Mouse (Mus musculus) erythroid progenitor cell, adult 5-6 weeks (primary cell): ENCODE measurements around the gene Tdrd6. TPM values are rescaled to one million over a fixed set of nuclear protein-coding genes. Genes with fewer than 3 reads are reported as not detected.

ENCODE experiments used
- ATAC-seq: replicated peaks from 2 replicates; pipeline ENCODE4 v1.8.0; 2016; ENCODE audit warnings: moderate number of reproducible peaks, mild to moderate bottlenecking, moderate TSS enrichment, inconsistent platforms; ENCODE audit not compliant: poor library complexity, low FRiP score, severe bottlenecking
- total RNA-seq, 2 experiments: library from RNA; stranded (forward) in 1 of 2; stranded (reverse) in 1 of 2; fragments of 150-400 nt in 1 of 2; fragments of 186-747, 209-891 nt in 1 of 2; gene quantifications; 2 replicates each; pipeline versions ENCODE4 v1.2.3 to v1.2.4; 2015 to 2017; ENCODE audit warnings: low replicate concordance in 2 of 2

Gene Tdrd6
- not detected in 2 replicates for total RNA-seq (2015; ENCODE audit: low replicate concordance)
- total RNA-seq (2017; ENCODE audit: low replicate concordance): 0.13 TPM in 1 of 2 replicates, not detected in the other

- no peak for ATAC-seq
Measured at GRCm38 (mm10) chr17:43629496-43630426, at the start of gene Tdrd6. TSS of gene Tdrd6 (minus strand) at chr17:43630299.

- ATAC-seq: no peak
Measured at GRCm38 (mm10) chr17:43677317-43677716, 47.2 kb upstream of the Tdrd6 start.

GRCm38 (mm10) chr17:43676241-43676640 is 46.1 kb upstream of the Tdrd6 start:
- ATAC-seq: no peak

GRCm38 (mm10) chr17:43675228-43675627 is 45.1 kb upstream of the Tdrd6 start:
- ATAC-seq: no peak

GRCm38 (mm10) chr17:43671907-43672306 is 41.8 kb upstream of the Tdrd6 start:
- no peak for ATAC-seq

DNA sequence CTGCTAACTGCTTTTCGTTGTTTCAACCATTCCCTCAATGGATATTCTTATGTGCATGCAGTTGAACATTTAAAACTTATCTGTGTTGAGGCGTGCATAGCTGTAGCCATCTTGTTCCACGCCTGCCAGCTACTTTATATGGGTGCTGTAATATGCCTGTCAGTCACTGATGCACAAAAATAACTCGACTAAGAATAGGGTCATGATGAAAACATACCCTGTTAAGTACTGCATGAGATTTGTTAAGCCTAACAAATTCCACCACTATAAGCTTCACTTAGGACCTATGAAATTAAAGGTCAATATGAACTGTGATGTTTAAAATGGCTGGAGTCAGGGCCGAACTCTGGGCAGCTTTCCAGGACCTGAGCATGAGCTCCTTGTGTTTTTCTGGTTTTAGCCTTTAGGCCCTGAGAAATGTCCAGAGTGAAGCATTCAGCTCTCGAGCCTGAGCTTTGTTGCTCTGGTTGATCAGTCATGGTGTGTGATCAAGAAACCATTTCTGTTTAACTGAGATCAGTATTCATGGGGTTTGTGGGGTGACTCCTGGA is 39.1 kb upstream of the Tdrd6 start:
- no peak for ATAC-seq

GRCm38 (mm10) chr17:43667290-43667843 is 37.3 kb upstream of the Tdrd6 start, which contains the start of gene Cyp39a1:
TSS of gene Cyp39a1 (plus strand) at chr17:43667425.
- ATAC-seq: no peak

DNA sequence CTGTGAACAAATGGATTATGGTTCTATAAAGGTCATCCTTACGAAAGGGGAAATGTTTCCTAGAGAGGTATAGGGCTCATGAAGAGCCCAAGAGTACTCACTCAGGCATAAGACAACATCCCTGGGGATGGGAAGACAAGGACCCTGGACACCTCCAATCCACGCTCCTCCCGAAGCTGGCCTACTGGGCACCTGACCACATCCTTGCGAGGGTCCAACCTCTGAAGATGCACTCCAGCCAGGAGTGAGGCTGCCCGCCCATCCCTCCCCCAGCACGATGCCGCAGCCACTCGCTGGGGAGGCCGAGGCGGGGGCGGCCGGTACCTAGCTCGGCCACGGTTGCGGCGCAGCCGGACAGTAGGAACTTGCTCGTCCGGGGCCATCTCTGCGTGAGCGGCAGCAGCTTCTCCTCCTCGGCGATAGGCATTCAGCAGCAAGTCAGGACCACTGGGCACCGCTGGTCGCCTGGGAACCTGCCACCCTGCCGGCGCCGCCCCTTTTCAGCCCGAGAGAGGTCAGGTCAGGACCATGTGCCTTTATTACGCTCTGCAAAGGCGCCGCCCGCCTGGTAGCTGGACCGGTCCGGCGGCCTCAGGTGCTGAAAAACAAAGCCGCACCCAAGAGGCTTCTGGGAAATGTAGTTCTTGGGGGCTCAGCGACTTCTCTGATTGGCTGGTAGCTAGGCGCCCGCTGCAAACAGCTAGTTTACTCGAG is 36.6 kb upstream of the Tdrd6 start, which contains the start of gene Slc25a27:
Gene Slc25a27, minus strand, starts transcription at position 639 of the 714 bp plus-strand sequence.
- peak; percentile 42 for ATAC-seq

DNA sequence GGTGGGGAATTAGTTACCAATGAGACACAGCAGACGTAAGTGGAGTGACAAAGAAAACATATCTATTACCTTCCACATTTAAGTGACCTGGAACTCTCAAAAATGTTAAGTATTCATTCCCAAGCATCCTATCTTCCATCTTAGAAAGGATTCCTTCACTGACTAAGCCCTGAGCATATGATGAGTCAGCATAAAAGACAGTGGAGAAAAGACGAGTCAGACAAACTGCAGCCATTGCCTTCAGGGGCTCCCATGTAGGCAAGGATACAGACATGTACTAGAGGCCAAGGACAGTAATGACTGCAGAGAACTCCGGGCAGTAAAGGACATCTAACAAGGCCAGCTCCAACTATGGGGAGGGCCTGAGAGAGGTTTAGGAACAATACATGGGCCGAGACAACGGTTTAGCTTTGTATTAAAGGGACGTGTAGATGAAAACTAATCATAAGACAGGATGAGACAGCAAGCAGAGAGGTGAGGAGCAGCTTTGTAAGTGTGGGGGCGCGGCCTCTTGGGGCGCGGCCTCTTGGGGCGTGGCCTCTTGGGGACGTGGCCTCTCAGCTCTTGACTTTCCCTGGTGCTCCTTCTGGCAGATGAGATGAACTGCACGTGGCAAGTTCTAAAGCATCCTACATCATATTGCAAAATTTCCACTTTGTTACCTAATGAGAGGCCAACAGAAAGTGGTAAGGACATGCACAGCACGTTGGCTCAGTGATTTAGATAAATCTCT is 21.4 kb upstream of the Tdrd6 start:
- ATAC-seq: peak; percentile 39

DNA sequence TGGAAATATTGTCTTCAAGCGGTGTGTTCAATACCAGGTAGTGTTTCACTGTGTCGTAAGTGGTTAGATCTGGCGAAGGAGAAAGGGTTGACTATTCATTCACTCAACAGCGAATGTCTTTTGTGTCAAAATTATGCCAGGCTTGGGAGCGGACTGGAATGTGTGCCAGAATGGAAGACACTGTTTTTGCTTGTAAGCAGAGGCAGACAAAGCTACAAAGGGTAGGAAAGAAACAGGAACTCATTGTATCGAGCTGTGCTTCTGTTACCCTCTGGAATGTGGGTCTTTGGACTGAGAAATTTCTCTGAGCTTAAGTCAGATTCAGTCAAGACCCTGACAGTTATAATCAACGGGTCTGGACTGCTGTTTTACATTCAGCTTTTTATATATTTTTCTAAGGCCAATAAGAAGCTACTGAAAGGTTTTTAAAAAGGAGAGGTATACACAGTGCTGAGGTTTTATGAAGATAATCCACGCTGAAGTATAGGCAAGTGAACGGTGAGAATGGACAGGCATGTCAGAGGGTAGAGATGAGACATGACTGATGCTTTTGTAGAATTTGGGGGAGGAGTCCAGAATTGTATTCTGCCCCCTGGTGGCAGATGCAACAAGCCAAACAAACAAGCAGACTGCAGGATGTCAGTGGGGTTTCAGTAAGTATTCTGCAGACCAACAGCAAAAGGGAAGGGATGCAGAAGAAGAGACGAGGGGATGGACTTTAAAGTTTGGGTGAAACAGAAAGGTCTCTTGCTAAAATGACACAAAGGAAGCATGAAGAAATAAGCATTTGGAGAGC is 19.7 kb upstream of the Tdrd6 start:
- ATAC-seq: no peak

GRCm38 (mm10) chr17:43646925-43647324 is 16.8 kb upstream of the Tdrd6 start:
- ATAC-seq: no peak

DNA sequence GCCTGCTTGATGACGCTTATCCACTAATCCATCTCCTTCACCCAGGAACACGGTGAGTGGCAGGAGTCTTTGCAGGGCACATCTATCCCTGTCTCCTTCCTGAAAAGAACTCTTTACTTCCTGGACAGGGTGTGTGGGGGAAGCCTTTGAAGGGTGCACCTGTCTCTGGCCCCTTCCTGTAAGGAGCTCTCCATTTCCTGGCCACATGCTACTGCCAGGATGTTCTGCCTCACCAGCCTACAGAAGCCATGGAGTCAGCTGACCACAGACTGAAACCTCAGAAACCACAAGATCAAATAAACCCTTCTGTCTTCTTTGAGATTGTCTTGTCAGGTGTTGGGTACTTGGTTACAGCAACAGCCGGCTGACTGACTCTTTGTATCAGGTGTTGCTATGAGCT is 15.0 kb upstream of the Tdrd6 start:
- no peak for ATAC-seq

- ATAC-seq: no peak
Measured at GRCm38 (mm10) chr17:43644375-43644774, 14.3 kb upstream of the Tdrd6 start.

DNA sequence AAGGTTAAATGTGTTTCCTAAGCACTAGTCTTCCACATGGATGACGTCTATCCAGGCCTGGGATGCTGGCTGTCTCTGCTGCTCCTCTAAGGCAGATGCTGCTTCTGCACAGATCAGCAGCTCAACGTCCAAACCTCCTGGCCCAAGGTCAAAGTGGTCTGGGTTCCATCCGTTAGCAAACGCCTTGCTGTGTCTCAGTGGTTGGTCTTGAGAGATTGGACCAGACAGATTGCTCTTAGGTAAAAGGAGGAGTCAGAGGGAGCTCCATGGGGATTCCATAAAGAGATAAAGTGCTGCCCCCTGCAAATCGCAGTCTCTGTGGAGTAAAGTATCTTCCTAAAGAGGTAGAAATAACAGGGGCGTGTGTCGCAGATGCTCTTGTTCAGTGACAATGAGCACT is 13.1 kb upstream of the Tdrd6 start:
- ATAC-seq: no peak

DNA sequence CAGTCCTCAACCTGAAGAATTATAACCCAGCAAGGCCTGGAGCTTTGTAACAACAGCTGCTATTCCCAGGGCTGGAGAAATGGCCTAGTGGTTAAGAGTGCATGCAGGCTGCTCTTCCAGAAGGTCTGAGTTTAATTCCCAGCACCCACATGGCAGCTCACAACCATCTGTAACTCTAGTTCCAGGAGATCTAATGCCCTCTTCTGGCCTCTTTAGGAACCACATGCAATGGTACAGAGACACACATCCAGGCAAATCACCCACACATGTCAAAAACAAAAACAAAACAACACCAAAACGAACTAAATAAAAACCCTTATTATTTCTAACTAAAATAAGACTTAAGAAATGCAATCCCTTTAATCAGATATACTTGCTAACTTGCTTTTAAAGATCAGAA is 10.7 kb upstream of the Tdrd6 start:
- no peak for ATAC-seq

DNA sequence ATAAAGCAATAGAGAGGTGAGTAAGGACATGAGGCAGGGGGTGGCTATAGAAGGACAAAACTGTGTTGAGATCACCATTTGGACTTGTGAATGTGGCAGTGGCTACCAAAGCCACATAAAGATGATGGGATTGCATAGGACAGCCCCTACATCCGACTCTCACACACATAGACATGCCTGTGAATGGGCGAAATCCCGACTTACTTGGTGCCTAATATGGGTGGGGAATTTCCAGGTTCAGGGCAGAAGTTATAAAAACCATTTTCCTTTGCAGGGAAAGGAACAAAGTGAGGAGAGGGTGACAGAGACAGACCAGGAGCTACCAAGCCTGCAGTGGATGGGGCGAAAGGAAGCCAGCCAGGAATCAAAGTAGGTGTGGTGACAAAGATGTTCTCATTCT is 7.0 kb upstream of the Tdrd6 start:
- no peak for ATAC-seq

DNA sequence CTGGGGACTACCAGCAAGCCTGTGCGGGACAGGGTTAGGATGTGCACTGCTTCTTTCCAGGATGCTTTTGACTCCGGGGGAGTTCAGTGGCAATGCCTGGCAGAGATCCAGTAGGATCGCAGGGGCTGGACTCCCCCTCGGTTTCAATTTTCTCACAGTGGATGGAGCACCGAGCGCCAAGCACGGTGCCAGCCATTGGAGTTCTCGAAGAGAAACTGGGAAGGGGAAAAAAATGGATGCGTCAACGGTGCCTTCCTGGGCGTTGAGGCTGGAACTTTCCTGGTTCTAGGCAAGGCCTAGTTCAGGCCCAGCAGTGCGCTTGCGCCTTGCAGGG is 295 bp upstream of the Tdrd6 start:
- ATAC-seq: no peak

- no peak for ATAC-seq
Measured at GRCm38 (mm10) chr17:43629026-43629495, 1.0 kb downstream of the Tdrd6 start.

DNA sequence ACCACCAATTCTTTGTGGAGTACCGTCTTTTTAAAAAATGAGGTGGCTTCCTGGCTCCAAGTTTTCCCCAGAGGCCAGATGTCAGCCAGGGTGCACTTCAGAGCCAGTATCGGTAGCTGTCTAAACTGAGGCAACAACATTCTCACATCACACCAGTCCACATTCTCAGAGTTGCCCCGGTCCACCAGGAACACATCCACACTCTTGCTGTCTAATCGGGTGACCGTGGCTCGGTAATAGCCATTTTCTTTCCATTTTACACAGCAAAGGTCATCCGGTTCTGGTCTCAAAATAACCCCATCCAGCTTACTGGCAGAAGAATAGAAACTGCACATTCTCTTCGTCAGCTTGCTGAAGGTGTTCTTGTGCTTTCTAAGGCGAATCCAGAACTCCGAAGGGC is 1.9 kb downstream of the Tdrd6 start:
- ATAC-seq: no peak
